Mouse (Mus musculus): ENCODE data around the gene Tpp1.
A peak's percentile ranks its signal among the peaks of the same experiment; 100 is the strongest.

Gene Tpp1

GRCm38 (mm10) chr7:105751491-105752433 is at the start of gene Tpp1:
Tpp1 (minus strand) TSS chr7:105752235.
- DNase-seq: peak; percentile 93

- DNase-seq: no peak
These were observed 44.9 kb upstream of the Tpp1 start for GRCm38 (mm10) chr7:105796972-105797371.

DNA sequence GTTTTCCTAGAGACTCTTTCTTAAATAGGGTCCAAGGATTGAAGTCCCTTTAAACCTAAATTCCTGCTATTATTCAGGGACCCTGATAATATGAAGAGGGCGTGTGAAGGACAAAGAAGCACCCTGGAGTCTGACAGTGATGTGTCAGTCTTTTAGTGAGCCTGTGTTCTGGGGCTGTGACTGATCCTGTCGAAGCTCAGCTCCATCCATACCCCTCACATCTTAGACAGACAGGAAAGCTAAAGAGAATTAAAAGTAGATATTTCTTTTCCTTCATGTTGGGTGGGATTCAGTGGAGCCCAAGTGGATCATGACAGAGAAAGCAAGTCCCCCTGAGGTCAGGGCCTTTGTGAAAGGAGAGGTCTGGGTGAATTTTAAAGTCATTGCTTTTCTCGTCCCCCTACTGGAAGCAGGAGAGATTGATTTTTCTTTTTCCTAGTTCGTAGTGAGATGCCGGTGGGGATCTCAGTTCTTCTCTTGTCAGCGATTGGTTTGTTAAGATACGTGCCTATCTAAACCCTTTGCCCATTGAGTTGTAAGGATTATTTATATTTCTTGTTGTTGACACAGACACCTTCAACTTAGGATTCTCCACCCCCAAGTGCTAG is 43.8 kb upstream of the Tpp1 start:
- no peak for DNase-seq

DNA sequence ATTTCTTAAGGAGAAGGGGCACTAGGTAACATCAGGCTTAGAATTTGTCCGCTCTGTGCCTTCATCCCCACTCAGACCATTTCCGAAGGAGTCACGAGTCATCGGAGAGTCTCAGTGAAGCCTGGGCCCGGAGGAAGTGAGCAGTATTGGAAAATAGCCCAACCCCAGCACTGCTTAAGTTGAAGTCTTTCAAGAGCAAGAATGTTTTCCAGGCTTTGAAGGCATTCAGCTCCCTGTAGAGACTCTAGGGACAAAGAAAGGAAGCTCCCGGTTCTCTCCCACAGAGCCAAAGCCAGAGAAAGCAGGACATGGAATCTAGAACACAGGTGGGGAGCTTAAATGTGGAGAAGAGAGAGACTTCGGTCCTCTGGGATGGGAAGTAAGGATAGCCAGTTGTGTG is 41.7 kb upstream of the Tpp1 start:
- no peak for DNase-seq

DNA sequence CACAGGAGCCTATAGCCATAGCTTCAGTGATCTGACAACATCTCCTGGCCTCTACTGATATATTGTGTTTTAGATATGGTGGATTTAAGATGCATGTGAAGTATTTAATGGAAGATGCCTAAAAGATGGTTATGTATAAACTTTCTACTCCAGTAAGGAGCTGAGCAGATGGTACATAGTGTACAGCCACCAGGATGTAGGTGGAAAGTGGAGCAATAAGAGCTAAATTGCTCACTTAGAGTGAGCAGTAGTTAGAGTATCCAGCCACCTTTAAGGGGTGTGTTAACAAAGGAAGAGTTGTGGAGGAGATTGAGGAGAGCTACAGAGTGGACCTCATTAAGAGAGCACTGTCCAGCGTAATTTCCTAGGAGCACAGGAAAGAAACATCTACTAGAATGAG is 39.1 kb upstream of the Tpp1 start:
- DNase-seq: no peak

- no peak for DNase-seq
These were observed 35.5 kb upstream of the Tpp1 start, which contains the start of gene Dchs1 for GRCm38 (mm10) chr7:105787285-105788140. Dchs1 (minus strand) TSS chr7:105787654.

GRCm38 (mm10) chr7:105786506-105787284 is 34.7 kb upstream of the Tpp1 start:
- no peak for DNase-seq

DNA sequence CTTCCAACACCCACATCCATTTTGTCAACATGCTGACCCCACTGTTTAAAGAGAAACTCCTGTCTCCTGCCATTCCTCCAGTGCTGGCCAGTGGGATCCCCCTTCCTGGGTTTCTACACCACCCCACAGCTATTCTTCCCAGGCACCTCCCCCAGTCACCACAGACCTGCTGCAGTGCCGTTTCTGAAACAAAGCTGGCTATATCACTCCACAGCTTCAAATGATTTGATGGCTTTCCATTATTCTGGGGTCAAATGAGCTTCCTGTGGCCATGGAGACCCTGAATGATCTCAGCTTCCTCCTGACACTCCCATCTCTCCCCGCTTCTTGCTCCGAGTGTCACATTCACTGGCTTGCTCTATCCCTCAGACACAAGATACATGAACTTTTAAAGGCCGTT is 32.5 kb upstream of the Tpp1 start:
- no peak for DNase-seq

GRCm38 (mm10) chr7:105783861-105784260 is 31.8 kb upstream of the Tpp1 start:
- DNase-seq: no peak

GRCm38 (mm10) chr7:105778553-105779265 is 26.7 kb upstream of the Tpp1 start:
- DNase-seq: no peak

DNA sequence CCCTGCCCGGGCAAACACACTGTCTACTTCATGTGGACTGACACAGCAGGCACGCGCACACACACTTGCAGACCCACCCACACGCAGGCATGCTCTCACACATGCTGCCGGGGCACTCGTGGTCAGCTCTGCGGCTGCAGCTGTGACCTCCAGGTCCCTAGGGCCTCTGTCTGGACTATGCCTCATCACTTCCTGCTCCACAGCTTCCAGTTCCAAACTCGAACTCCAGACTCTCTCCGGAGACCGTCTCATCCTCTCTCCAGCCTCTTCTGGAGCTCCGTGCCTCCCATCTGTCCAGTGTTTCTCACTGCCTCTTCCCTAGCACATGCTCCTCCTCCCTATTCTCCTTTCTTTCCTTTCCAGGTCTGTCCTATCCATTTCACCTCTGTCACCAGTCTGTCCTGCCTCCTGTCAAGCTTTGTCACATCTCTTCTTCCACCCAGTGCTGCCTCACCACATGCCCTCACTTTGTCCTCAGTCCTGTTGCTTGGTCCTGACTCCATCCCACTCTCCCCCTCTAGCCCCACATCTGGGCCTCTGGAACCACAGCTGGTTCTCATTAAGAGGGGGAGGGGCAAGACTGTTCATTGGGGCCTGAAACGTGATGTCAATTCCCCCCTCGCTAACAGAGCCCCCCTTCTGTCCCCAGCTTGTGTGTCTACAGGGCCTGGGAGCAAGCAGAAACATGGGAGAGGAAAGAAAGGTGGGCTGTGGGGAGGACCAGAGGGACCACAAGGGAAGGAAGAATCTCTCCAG is 25.9 kb upstream of the Tpp1 start:
- peak; percentile 48 for DNase-seq

GRCm38 (mm10) chr7:105777316-105777715 is 25.3 kb upstream of the Tpp1 start:
- no peak for DNase-seq

GRCm38 (mm10) chr7:105776026-105776425 is 24.0 kb upstream of the Tpp1 start:
- DNase-seq: no peak

DNA sequence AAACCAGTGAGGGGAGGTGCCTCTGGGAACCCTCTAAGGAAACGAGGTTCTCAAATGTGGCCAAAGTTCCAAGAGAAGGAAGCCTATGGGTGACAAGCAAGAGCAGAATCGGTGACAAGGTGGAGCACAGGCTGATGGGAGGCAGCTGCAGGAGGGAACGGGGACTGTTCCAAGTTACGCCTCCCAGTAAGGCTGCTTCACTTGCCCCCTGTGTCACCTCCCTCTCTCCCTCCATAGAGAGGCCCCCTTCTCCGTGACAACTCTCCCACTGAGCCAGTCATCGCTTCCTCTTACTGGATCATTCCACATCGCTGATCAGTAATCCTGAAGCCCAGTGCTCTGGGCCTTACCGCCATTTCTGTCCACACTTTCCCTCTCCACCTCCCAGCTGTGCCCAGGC is 22.6 kb upstream of the Tpp1 start:
- no peak for DNase-seq

DNA sequence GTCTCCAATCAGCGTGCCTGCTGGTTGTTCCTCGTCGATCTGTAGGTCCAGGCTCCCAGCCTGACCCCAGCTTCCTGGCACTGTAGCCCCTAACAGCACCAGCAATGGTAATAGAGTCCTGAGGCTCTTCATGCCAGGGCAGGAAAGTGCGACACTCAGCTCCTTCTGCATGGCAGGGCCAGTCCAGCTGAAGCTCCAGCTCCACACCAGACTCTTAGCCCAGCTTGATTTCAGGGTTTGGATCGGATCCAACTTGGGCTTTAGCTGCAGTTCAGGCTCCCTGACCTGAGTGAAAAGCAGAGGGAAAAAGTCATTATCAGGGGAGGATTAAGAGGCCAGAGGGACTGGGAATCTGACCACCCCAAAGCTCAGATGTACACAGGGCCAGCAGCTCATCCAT is 21.0 kb upstream of the Tpp1 start:
- DNase-seq: no peak

DNA sequence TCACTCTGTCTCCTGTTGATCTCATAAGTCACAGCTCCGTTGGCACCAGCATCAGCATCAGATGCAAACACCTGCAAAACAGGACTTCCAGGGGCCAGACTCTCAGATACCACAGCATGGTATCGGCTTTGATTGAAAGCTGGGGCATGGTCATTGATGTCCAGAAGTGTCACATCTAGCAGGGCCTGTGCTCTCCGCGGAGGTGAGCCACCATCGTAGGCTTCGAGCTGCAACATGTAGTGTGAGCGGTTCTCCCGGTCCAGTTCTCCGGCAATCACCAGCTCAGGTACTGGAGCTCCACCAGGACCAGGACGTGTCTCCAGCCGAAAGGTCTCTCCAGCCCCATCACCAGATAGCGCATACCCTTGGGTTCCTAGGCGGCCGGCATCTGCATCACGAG is 20.3 kb upstream of the Tpp1 start:
- no peak for DNase-seq

GRCm38 (mm10) chr7:105769959-105770358 is 17.9 kb upstream of the Tpp1 start:
- DNase-seq: no peak

DNA sequence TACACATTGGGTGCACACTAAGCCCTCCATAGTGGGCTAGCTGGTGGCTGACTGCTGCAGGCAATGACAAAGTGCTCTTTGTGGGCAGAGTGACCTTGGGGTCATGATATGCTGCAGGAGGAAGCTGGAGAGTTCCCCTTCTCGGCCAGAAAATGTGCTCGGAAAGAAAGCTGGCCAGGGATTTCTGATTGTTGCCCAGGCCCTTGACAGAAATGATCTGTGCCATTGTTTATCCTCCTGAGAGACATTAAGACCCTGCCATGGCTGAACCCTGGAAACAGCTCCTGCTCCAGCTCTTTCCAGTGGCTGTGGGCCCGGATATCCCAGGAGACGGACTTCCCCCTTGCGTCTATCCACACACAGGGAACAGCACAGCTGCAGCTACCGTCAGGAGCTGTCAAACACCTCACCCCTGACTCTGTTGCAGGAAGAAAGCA is 15.7 kb upstream of the Tpp1 start:
- DNase-seq: peak; percentile 34

DNA sequence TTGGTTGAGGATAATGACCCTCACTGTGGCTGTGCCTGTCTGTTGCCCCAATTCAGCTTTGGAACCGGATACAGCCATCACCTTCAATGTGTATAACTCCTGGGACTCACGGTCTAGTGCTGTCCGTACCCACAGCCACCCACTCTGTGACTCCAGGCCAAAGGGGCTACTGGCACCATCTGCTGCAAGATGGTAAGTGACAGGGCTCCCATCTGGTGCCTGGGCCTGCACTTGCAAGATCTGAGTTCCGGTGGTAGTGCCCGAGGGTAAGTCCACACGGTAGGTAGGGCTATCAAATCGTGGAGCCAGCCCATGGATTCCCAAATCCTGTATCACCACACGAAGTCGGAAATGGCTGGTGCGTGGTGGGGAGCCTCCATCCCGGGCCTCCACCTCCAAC is 12.3 kb upstream of the Tpp1 start:
- no peak for DNase-seq

DNA sequence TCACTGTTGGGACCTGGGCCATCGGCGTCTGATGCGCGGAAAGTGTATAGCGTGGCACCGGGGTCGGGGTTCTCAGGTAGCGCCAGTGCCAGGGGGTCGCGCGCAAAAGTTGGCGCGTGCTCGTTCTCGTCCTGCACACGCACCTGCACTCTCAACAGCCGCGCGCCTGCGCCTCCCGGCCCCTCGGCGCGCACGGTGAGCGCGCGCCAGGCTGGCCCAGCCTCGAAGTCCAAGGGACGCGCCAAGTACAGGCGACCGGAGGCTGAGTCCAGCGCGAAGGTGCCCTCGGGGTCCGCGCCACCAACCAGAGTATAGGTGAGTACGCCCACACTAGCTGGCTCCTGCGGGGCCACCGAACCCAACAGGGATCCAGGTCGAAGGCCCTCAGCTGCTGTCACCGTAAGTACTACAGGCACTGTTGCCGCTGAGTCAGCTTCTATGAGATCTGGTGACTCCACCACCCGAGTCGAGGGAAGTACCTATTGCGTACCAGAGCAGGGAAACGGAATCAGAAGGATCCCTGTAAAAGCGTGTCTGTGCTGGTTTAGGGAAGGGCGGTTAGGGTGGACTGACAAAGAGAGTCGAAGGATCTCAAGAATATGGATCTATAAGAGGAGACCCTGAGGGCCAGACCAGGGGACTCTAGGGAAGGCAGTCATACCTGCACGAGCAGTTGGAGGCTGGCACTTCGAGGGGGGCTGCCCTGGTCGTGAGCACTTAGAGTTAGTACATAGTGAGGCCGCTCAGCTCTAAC is 10.7 kb upstream of the Tpp1 start:
- no peak for DNase-seq

All from kidney, adult 18-20 months (tissue).